Mouse (Mus musculus): ENCODE data around the gene Ube2g1. TPM values are rescaled to one million over a fixed set of nuclear protein-coding genes. Genes with fewer than 3 reads are reported as not detected.
"Not testable (repeated sequence)": the region's sequence is repeated elsewhere in the genome, so short reads cannot be mapped to it uniquely, and the experiment has no call there.

The Ube2g1 gene
- polyA plus RNA-seq, 1 experiment from 2014 or later = 62.9 TPM

GRCm38 (mm10) chr11:72689551-72690510 lies 82.7 kb downstream of the Ube2g1 start, which contains the start of gene Ankfy1:
Gene Ankfy1 (plus strand): TSS chr11:72690006.
- Histone ChIP-seq H3K4me1 (replicated peaks; ENCODE audit: control insufficient read depth, insufficient read depth, low read length) (peaks cover 21% of the 10 kb centered on the region), H3K9ac (ENCODE audit: low read length) (peak within 1 kb of the TSS; percentile 75), H3K4me3 (ENCODE audit: low read depth, low read length) (peak within 1 kb of the TSS; percentile 77), H3K4me2 (ENCODE audit: low read length) (peak within 1 kb of the TSS; percentile 96), H3K36me3 (ENCODE audit: control insufficient read depth, insufficient read depth, low read length) (peaks cover 4% of the 10 kb centered on the region; the same call in 1 of the 2 replicates), H3K27me3 (replicated peaks; ENCODE audit: control insufficient read depth, insufficient read depth, low read length) (no peaks in the 10 kb centered on the region), H3K27ac (ENCODE audit: low read depth) (peak within 1 kb of the TSS; percentile 86), H3K9me3 (ENCODE audit: control insufficient read depth, low read length) (no peaks in the 10 kb centered on the region)
- ATAC-seq (replicated peaks; ENCODE audit: low FRiP score, low TSS enrichment, low read depth) = peak; percentile 95
- WGBS = under 1% methylated on average over 56 of the region's 56 CpGs
- peak; percentile 100 for DNase-seq (ENCODE audit: low spot score)

GRCm38 (mm10) chr11:72692353-72692752 lies 85.3 kb downstream of the Ube2g1 start:
- no peak overlapping the region for H3K4me2 ChIP-seq (ENCODE audit: low read length)
- 94% methylated on average over 4 of the region's 4 CpGs for WGBS
- no peak overlapping the region for H3K4me3 ChIP-seq (ENCODE audit: low read depth, low read length)
- H3K9ac ChIP-seq (ENCODE audit: low read length) = no peak overlapping the region
- H3K4me1 ChIP-seq (replicated peaks; ENCODE audit: control insufficient read depth, insufficient read depth, low read length) = peaks cover 21% of the 10 kb centered on the region
- H3K27ac ChIP-seq (ENCODE audit: low read depth) = no peak overlapping the region
- no peaks in the 10 kb centered on the region for H3K36me3 ChIP-seq (ENCODE audit: control insufficient read depth, insufficient read depth, low read length)
- no peaks in the 10 kb centered on the region for H3K27me3 ChIP-seq (replicated peaks; ENCODE audit: control insufficient read depth, insufficient read depth, low read length)
- DNase-seq (ENCODE audit: low spot score) = no peak
- H3K9me3 ChIP-seq (ENCODE audit: control insufficient read depth, low read length) = no peaks in the 10 kb centered on the region
- ATAC-seq (replicated peaks; ENCODE audit: low FRiP score, low TSS enrichment, low read depth) = no peak

GRCm38 (mm10) chr11:72695025-72695424 lies 87.9 kb downstream of the Ube2g1 start:
- no peak overlapping the region for H3K4me2 ChIP-seq (ENCODE audit: low read length)
- DNase-seq (ENCODE audit: low spot score) (no peak), ATAC-seq (replicated peaks; ENCODE audit: low FRiP score, low TSS enrichment, low read depth) (no peak)
- no peak overlapping the region for H3K4me3 ChIP-seq (ENCODE audit: low read depth, low read length)
- no peaks in the 10 kb centered on the region for H3K36me3 ChIP-seq (ENCODE audit: control insufficient read depth, insufficient read depth, low read length)
- H3K27me3 ChIP-seq (replicated peaks; ENCODE audit: control insufficient read depth, insufficient read depth, low read length) = no peaks in the 10 kb centered on the region
- WGBS = 79% methylated on average over 3 of the region's 3 CpGs
- H3K27ac ChIP-seq (ENCODE audit: low read depth) = no peak overlapping the region
- H3K9me3 ChIP-seq (ENCODE audit: control insufficient read depth, low read length) = no peaks in the 10 kb centered on the region
- H3K9ac ChIP-seq (ENCODE audit: low read length) = no peak overlapping the region
- H3K4me1 ChIP-seq (replicated peaks; ENCODE audit: control insufficient read depth, insufficient read depth, low read length) = peaks cover 16% of the 10 kb centered on the region

- no peak for DNase-seq (ENCODE audit: low spot score)
- peaks cover 8% of the 10 kb centered on the region; the same call in 1 of the 2 replicates for H3K36me3 ChIP-seq (ENCODE audit: control insufficient read depth, insufficient read depth, low read length)
- ATAC-seq (replicated peaks; ENCODE audit: low FRiP score, low TSS enrichment, low read depth) = no peak
- H3K27me3 ChIP-seq (replicated peaks; ENCODE audit: control insufficient read depth, insufficient read depth, low read length) = no peaks in the 10 kb centered on the region
- no peak overlapping the region for H3K9ac ChIP-seq (ENCODE audit: low read length)
- no peaks in the 10 kb centered on the region for H3K9me3 ChIP-seq (ENCODE audit: control insufficient read depth, low read length)
- peaks cover 5% of the 10 kb centered on the region; the same call in 1 of the 2 replicates for H3K4me1 ChIP-seq (replicated peaks; ENCODE audit: control insufficient read depth, insufficient read depth, low read length)
- H3K4me3 ChIP-seq (ENCODE audit: low read depth, low read length) = no peak overlapping the region
- no peak overlapping the region for H3K4me2 ChIP-seq (ENCODE audit: low read length)
- no peak overlapping the region for H3K27ac ChIP-seq (ENCODE audit: low read depth)
- WGBS = 94% methylated on average over 2 of the region's 2 CpGs
These were observed 89.4 kb downstream of the Ube2g1 start for GRCm38 (mm10) chr11:72696368-72696971.

GRCm38 (mm10) chr11:72697323-72697722 lies 90.2 kb downstream of the Ube2g1 start:
- no peak overlapping the region for H3K27ac ChIP-seq (ENCODE audit: low read depth)
- H3K9me3 ChIP-seq (ENCODE audit: control insufficient read depth, low read length) = no peaks in the 10 kb centered on the region
- no peaks in the 10 kb centered on the region for H3K4me1 ChIP-seq (replicated peaks; ENCODE audit: control insufficient read depth, insufficient read depth, low read length)
- no peak for ATAC-seq (replicated peaks; ENCODE audit: low FRiP score, low TSS enrichment, low read depth)
- no peak overlapping the region for H3K4me3 ChIP-seq (ENCODE audit: low read depth, low read length)
- no peaks in the 10 kb centered on the region for H3K27me3 ChIP-seq (replicated peaks; ENCODE audit: control insufficient read depth, insufficient read depth, low read length)
- H3K9ac ChIP-seq (ENCODE audit: low read length) = no peak overlapping the region
- no peak overlapping the region for H3K4me2 ChIP-seq (ENCODE audit: low read length)
- DNase-seq (ENCODE audit: low spot score) = no peak
- peaks cover 15% of the 10 kb centered on the region for H3K36me3 ChIP-seq (ENCODE audit: control insufficient read depth, insufficient read depth, low read length)

GRCm38 (mm10) chr11:72705111-72705510 lies 98.0 kb downstream of the Ube2g1 start:
- ATAC-seq (replicated peaks; ENCODE audit: low FRiP score, low TSS enrichment, low read depth); H3K27me3 ChIP-seq (replicated peaks; ENCODE audit: control insufficient read depth, insufficient read depth, low read length); H3K4me1 ChIP-seq (replicated peaks; ENCODE audit: control insufficient read depth, insufficient read depth, low read length); DNase-seq (ENCODE audit: low spot score); H3K4me2 ChIP-seq (ENCODE audit: low read length); H3K4me3 ChIP-seq (ENCODE audit: low read depth, low read length); H3K27ac ChIP-seq (ENCODE audit: low read depth); H3K9me3 ChIP-seq (ENCODE audit: control insufficient read depth, low read length); H3K9ac ChIP-seq (ENCODE audit: low read length): not testable (repeated sequence)
- H3K36me3 ChIP-seq (ENCODE audit: control insufficient read depth, insufficient read depth, low read length) = peaks cover 15% of the 10 kb centered on the region
- 88% methylated on average over 2 of the region's 2 CpGs for WGBS

- Histone ChIP-seq H3K9me3 (ENCODE audit: control insufficient read depth, low read length) (no peaks in the 10 kb centered on the region), H3K4me1 (replicated peaks; ENCODE audit: control insufficient read depth, insufficient read depth, low read length) (no peaks in the 10 kb centered on the region), H3K27ac (ENCODE audit: low read depth) (no peak overlapping the region), H3K9ac (ENCODE audit: low read length) (no peak overlapping the region), H3K4me2 (ENCODE audit: low read length) (no peak overlapping the region), H3K27me3 (replicated peaks; ENCODE audit: control insufficient read depth, insufficient read depth, low read length) (no peaks in the 10 kb centered on the region), H3K4me3 (ENCODE audit: low read depth, low read length) (no peak overlapping the region), H3K36me3 (ENCODE audit: control insufficient read depth, insufficient read depth, low read length) (peaks cover 42% of the 10 kb centered on the region)
- DNase-seq (ENCODE audit: low spot score) (no peak), ATAC-seq (replicated peaks; ENCODE audit: low FRiP score, low TSS enrichment, low read depth) (no peak)
- 87% methylated on average over 5 of the region's 5 CpGs for WGBS
These were observed 105.6 kb downstream of the Ube2g1 start for GRCm38 (mm10) chr11:72712721-72713120.

GRCm38 (mm10) chr11:72718161-72718560 lies 111.1 kb downstream of the Ube2g1 start:
- ATAC-seq (replicated peaks; ENCODE audit: low FRiP score, low TSS enrichment, low read depth) = no peak
- WGBS = 90% methylated on average over 3 of the region's 3 CpGs

More at GRCm38 (mm10) chr11:72718161-72718560, 111.1 kb downstream of the Ube2g1 start:
- H3K27ac ChIP-seq (ENCODE audit: low read depth) = no peak overlapping the region
- H3K4me2 ChIP-seq (ENCODE audit: low read length) = no peak overlapping the region
- H3K27me3 ChIP-seq (replicated peaks; ENCODE audit: control insufficient read depth, insufficient read depth, low read length) = no peaks in the 10 kb centered on the region
- H3K36me3 ChIP-seq (ENCODE audit: control insufficient read depth, insufficient read depth, low read length) = peaks cover 48% of the 10 kb centered on the region
- H3K9me3 ChIP-seq (ENCODE audit: control insufficient read depth, low read length) = no peaks in the 10 kb centered on the region
- H3K9ac ChIP-seq (ENCODE audit: low read length) = no peak overlapping the region
- H3K4me1 ChIP-seq (replicated peaks; ENCODE audit: control insufficient read depth, insufficient read depth, low read length) = no peaks in the 10 kb centered on the region
- no peak overlapping the region for H3K4me3 ChIP-seq (ENCODE audit: low read depth, low read length)
- no peak for DNase-seq (ENCODE audit: low spot score)

Data from intestine, embryonic 14.5 days (tissue).